Mouse (Mus musculus): ENCODE results near the gene Mfsd10.

DNA sequence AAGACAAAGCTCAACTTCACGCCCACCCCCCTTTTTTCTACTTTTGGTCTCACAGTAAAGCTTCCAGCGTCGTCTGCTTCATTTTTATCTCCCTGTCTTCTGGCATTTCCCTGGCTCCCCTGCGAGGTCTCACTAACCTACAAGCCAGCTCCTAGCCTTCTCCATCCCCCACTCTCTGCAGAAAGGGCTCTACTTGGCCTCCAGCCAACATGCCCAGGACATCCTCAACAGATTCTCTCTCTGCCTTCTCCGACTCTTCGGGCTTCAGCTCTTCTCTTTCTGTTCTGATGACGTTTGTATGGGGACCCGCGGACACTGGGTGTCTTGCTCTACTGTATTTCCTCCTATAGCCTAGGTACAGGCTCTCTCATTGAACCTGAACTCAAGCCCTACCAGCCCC, 17.9 kb upstream of the Mfsd10 start:
- TF ChIP-seq CTCF (IDR thresholded peaks at IDR 0.05; ENCODE audit: low read depth) (no peak), EP300 (IDR thresholded peaks at IDR 0.05; ENCODE audit: low read depth) (no peak)

Data from heart, postnatal 0 days (tissue).